Mouse (Mus musculus) CH12.LX (cell line): ENCODE measurements around the gene Scrn2.
A peak's percentile ranks its signal among the peaks of the same experiment; 100 is the strongest.

Experiments
- CHD1 ChIP-seq: IDR thresholded peaks from 2 replicates; pipeline ENCODE4 v1.6.1; 2012; ENCODE audit warnings: low read depth, low read length, improper control_type of control experiment, inconsistent platforms
- CTCF ChIP-seq, 2 experiments: IDR thresholded peaks in 1 of 2; conservative IDR thresholded peaks in 1 of 2; 2 replicates each; pipeline ENCODE4 v1.5.1; 2011 to 2012; ENCODE audit warnings: low read depth in 2 of 2, low read length in 2 of 2, improper control_type of control experiment in 1 of 2, inconsistent platforms in 1 of 2, mild to moderate bottlenecking in 1 of 2, moderate library complexity in 1 of 2
- EP300 ChIP-seq: IDR thresholded peaks from 2 replicates; pipeline ENCODE4 v1.6.1; 2011; ENCODE audit warnings: low read length, improper control_type of control experiment
- MEF2A ChIP-seq: IDR thresholded peaks from 2 replicates; pipeline ENCODE4 v1.6.1; 2014; ENCODE audit warnings: low read depth, mild to moderate bottlenecking, inconsistent platforms, low read length, improper control_type of control experiment, borderline replicate concordance
- MXI1 ChIP-seq: IDR thresholded peaks from 2 replicates; pipeline ENCODE4 v1.6.1; 2011; ENCODE audit warnings: mild to moderate bottlenecking, low read depth, low read length, improper control_type of control experiment
- NELFE ChIP-seq: IDR thresholded peaks from 2 replicates; pipeline ENCODE4 v1.6.1; 2011; ENCODE audit warnings: low read depth, low read length, improper control_type of control experiment
- POLR2A ChIP-seq: IDR thresholded peaks from 2 replicates; pipeline ENCODE4 v1.6.1; 2011; ENCODE audit warnings: low read depth, mild to moderate bottlenecking, improper control_type of control experiment, low read length
- RCOR1 ChIP-seq: conservative IDR thresholded peaks from 2 replicates; pipeline ENCODE4 v1.6.1; 2012; ENCODE audit warnings: low read depth, mild to moderate bottlenecking, inconsistent platforms, low read length, improper control_type of control experiment
- TBP ChIP-seq: conservative IDR thresholded peaks from 2 replicates; pipeline ENCODE4 v1.6.1; 2011; ENCODE audit warnings: low read depth, low read length, improper control_type of control experiment

DNA sequence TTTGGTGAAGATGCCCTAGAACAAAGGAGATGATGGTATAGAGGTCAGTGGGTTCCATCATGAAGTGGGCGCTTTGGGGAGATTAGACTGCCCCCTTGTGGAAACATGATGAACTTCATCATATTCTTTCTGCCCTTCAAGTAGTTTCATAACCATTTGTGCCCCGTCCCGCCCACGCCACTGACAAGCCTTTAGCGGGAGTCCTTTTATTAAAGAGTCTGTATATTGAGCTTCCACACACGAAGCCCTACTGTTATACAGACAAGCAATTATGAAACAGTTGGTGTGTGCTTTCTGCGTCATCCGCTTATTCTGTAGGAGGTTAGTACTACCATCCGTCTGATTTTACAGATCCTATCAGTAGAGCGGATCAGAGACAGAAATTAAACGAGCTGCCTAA lies 53.2 kb downstream of the Scrn2 start:
- no peak for TF ChIP-seq TBP
- no peak for TF ChIP-seq POLR2A
- no peak for TF ChIP-seq RCOR1
- peak; percentile 90 to 91 for TF ChIP-seq CTCF (conservative IDR thresholded peaks at IDR 0.05 in 1 of 2, IDR thresholded peaks at IDR 0.05 in 1 of 2; ENCODE audit: low read depth in 2 of 2, low read length in 2 of 2)
- TF ChIP-seq EP300 = no peak
- no peak for TF ChIP-seq MEF2A
- no peak for TF ChIP-seq MXI1
- TF ChIP-seq NELFE = no peak
- TF ChIP-seq CHD1 = no peak
